Mouse (Mus musculus) liver, postnatal 0 days (tissue): Measurements from ENCODE around the gene Pax7. TPM values are rescaled to one million over a fixed set of nuclear protein-coding genes. Genes with fewer than 3 reads are reported as not detected.

Experiments used
- ATAC-seq: fragments of 200-750 bp; cut with Nextera tagmentation; 2 replicates; pipeline ENCODE4 v1.8.0; 2017; ENCODE audit warnings: mild to moderate bottlenecking, moderate library complexity
- DNase-seq: peaks from one replicate; pipeline ENCODE4 v3.0.0-alpha.2; 2016
- H3K27ac ChIP-seq: fragments of 300-500 bp; sonication (generic); 2 replicates; pipeline ENCODE4 v1.5.1; 2014; ENCODE audit warnings: antibody characterized with exemption, moderate library complexity, mild to moderate bottlenecking, low read depth
- H3K27me3 ChIP-seq: fragments of 300-500 bp; sonication (generic); 2 replicates; pipeline ENCODE4 v1.6.1; 2014; ENCODE audit warnings: low read length, control low read depth, mixed read lengths; ENCODE audit not compliant: insufficient read depth
- H3K36me3 ChIP-seq: fragments of 300-500 bp; sonication (generic); replicated peaks from 2 replicates; pipeline ENCODE4 v1.6.1; 2014; ENCODE audit warnings: mild to moderate bottlenecking, control low read depth, low read length, moderate library complexity, mixed read lengths; ENCODE audit not compliant: insufficient read depth
- H3K4me1 ChIP-seq: fragments of 300-500 bp; sonication (generic); 2 replicates; pipeline ENCODE4 v1.6.1; 2014; ENCODE audit warnings: antibody characterized with exemption, mild to moderate bottlenecking, control low read depth; ENCODE audit not compliant: insufficient read depth
- H3K4me2 ChIP-seq: fragments of 300-500 bp; sonication (generic); 2 replicates; pipeline ENCODE4 v1.6.1; 2014; ENCODE audit warnings: low read depth, mild to moderate bottlenecking, low read length, moderate library complexity, mixed read lengths
- H3K4me3 ChIP-seq: fragments of 300-500 bp; sonication (generic); 2 replicates; pipeline ENCODE4 v1.5.1; 2014; ENCODE audit warnings: low read depth, low read length
- H3K9ac ChIP-seq: fragments of 300-500 bp; sonication (generic); replicated peaks from 2 replicates; pipeline ENCODE4 v1.6.1; 2014; ENCODE audit warnings: mild to moderate bottlenecking, moderate library complexity
- H3K9me3 ChIP-seq: fragments of 300-500 bp; sonication (generic); 2 replicates; pipeline ENCODE4 v1.6.1; 2016; ENCODE audit warnings: mild to moderate bottlenecking, control low read depth, low read length, mixed read lengths
- CTCF ChIP-seq: sonication (generic); IDR thresholded peaks from 2 replicates; pipeline ENCODE4 v1.5.1; 2016; ENCODE audit warnings: antibody characterized with exemption, low read depth
- EP300 ChIP-seq: IDR thresholded peaks from 2 replicates; pipeline ENCODE4 v1.6.1; 2016; ENCODE audit warnings: antibody characterized with exemption, low read depth, mild to moderate bottlenecking
- WGBS: fragments of 180-500 bp; shearing (Covaris S2); extraction: QIAGEN DNeasy Blood & Tissue Kit; methylation state at CpG from one replicate; pipeline ENCODE4 v1.1.7; 2014; ENCODE audit not compliant: insufficient replicate concordance; 5-methylcytosine and 5-hydroxymethylcytosine counted together
- polyA plus RNA-seq: library from polyadenylated mRNA; unstranded; fragments of >200 nt; fragmentation: Nextera tagmentation; extraction: Ambion mirVana; gene quantifications from 2 replicates; pipeline ENCODE4 v1.2.1, GENCODE M21; 2015

Pax7 gene
- polyA plus RNA-seq, 1 experiment from 2014 or later: not detected

GRCm38 (mm10) chr4:139716477-139717169, 116.7 kb downstream of the Pax7 start:
- no peaks in the 10 kb centered on the region for H3K9me3 ChIP-seq
- 73% methylated on average over 10 of the region's 10 CpGs for WGBS
- H3K9ac ChIP-seq: no peak overlapping the region
- no peaks in the 10 kb centered on the region for H3K27me3 ChIP-seq
- H3K4me2 ChIP-seq: no peak overlapping the region
- H3K4me3 ChIP-seq: no peak overlapping the region
- no peak for ATAC-seq
- H3K27ac ChIP-seq: no peak overlapping the region
- H3K36me3 ChIP-seq: no peaks in the 10 kb centered on the region
- DNase-seq: no peak
- TF ChIP-seq CTCF: no peak
- no peak for TF ChIP-seq EP300
- H3K4me1 ChIP-seq: no peaks in the 10 kb centered on the region

GRCm38 (mm10) chr4:139715241-139715932, 117.9 kb downstream of the Pax7 start:
- Histone ChIP-seq H3K4me2 (no peak overlapping the region), H3K36me3 (no peaks in the 10 kb centered on the region), H3K4me1 (no peaks in the 10 kb centered on the region), H3K27ac (no peak overlapping the region), H3K9me3 (no peaks in the 10 kb centered on the region), H3K27me3 (no peaks in the 10 kb centered on the region), H3K4me3 (no peak overlapping the region), H3K9ac (no peak overlapping the region)
- TF ChIP-seq CTCF (no peak), EP300 (no peak)
- WGBS: 41% methylated on average over 13 of the region's 13 CpGs
- ATAC-seq (no peak), DNase-seq (no peak)

- H3K4me2 ChIP-seq: no peak overlapping the region
- no peak overlapping the region for H3K9ac ChIP-seq
- no peaks in the 10 kb centered on the region for H3K27me3 ChIP-seq
- no peak overlapping the region for H3K27ac ChIP-seq
- H3K36me3 ChIP-seq: no peaks in the 10 kb centered on the region
- no peak for ATAC-seq
- no peaks in the 10 kb centered on the region for H3K9me3 ChIP-seq
- no peak for DNase-seq
- WGBS: 56% methylated on average over 25 of the region's 25 CpGs
- TF ChIP-seq EP300 (no peak), CTCF (no peak)
- no peaks in the 10 kb centered on the region for H3K4me1 ChIP-seq
- H3K4me3 ChIP-seq: no peak overlapping the region
Measured at GRCm38 (mm10) chr4:139710467-139711334, 122.6 kb downstream of the Pax7 start.

- Histone ChIP-seq H3K4me3 (no peak overlapping the region), H3K27ac (no peak overlapping the region), H3K4me2 (no peak overlapping the region), H3K9me3 (no peaks in the 10 kb centered on the region), H3K27me3 (no peaks in the 10 kb centered on the region), H3K36me3 (no peaks in the 10 kb centered on the region), H3K9ac (no peak overlapping the region), H3K4me1 (no peaks in the 10 kb centered on the region)
- no peak for DNase-seq
- 72% methylated on average over 5 of the region's 5 CpGs for WGBS
- no peak for ATAC-seq
- TF ChIP-seq EP300: no peak
- TF ChIP-seq CTCF: no peak
Measured at GRCm38 (mm10) chr4:139705986-139706385, 127.3 kb downstream of the Pax7 start.

GRCm38 (mm10) chr4:139703468-139703867, 129.9 kb downstream of the Pax7 start:
- WGBS: 65% methylated on average over 11 of the region's 11 CpGs

GRCm38 (mm10) chr4:139702914-139703313, 130.4 kb downstream of the Pax7 start:
- Histone ChIP-seq H3K9ac (no peak overlapping the region), H3K36me3 (no peaks in the 10 kb centered on the region), H3K4me2 (no peak overlapping the region), H3K4me1 (no peaks in the 10 kb centered on the region), H3K4me3 (no peak overlapping the region), H3K9me3 (no peaks in the 10 kb centered on the region), H3K27me3 (no peaks in the 10 kb centered on the region), H3K27ac (no peak overlapping the region)
- DNase-seq (no peak), ATAC-seq (no peak)
- WGBS: 44% methylated on average over 4 of the region's 4 CpGs
- TF ChIP-seq EP300 (no peak), CTCF (no peak)

More at GRCm38 (mm10) chr4:139703468-139703867, 129.9 kb downstream of the Pax7 start:
- DNase-seq (no peak), ATAC-seq (no peak)
- Histone ChIP-seq H3K4me1 (no peaks in the 10 kb centered on the region), H3K36me3 (no peaks in the 10 kb centered on the region), H3K27ac (no peak overlapping the region), H3K9ac (no peak overlapping the region), H3K9me3 (no peaks in the 10 kb centered on the region), H3K27me3 (no peaks in the 10 kb centered on the region), H3K4me2 (no peak overlapping the region), H3K4me3 (no peak overlapping the region)
- TF ChIP-seq CTCF: peak; percentile 54
- TF ChIP-seq EP300: no peak
